Mouse (Mus musculus) brown adipose tissue, adult 24 weeks (tissue): ENCODE measurements around the gene C8g. TPM values are rescaled to one million over a fixed set of nuclear protein-coding genes. Genes with fewer than 3 reads are reported as not detected.

Source experiments
- H3K27ac ChIP-seq: fragments of 200-500 bp; replicated peaks from 2 replicates; pipeline ENCODE4 v1.5.1; 2012; ENCODE audit warnings: low read depth, mild to moderate bottlenecking, low read length
- H3K4me1 ChIP-seq: fragments of 200-500 bp; 2 replicates; pipeline ENCODE4 v1.6.1; 2012; ENCODE audit warnings: low read length, mixed read lengths; ENCODE audit not compliant: control insufficient read depth, insufficient read depth, insufficient read length
- H3K4me3 ChIP-seq: fragments of 200-500 bp; 2 replicates; pipeline ENCODE4 v1.5.1; 2012; ENCODE audit warnings: low read depth, mild to moderate bottlenecking, low read length, moderate library complexity; ENCODE audit not compliant: insufficient read depth
- polyA plus RNA-seq: library from polyadenylated mRNA; stranded (reverse); fragments of >200 nt; gene quantifications from 2 replicates; pipeline ENCODE4 v1.2.4, GENCODE M21; 2012; ENCODE audit not compliant: missing spikeins, insufficient read depth, insufficient read length

C8g gene
- 6.6 and 9.2 TPM in 2 replicates for polyA plus RNA-seq

DNA sequence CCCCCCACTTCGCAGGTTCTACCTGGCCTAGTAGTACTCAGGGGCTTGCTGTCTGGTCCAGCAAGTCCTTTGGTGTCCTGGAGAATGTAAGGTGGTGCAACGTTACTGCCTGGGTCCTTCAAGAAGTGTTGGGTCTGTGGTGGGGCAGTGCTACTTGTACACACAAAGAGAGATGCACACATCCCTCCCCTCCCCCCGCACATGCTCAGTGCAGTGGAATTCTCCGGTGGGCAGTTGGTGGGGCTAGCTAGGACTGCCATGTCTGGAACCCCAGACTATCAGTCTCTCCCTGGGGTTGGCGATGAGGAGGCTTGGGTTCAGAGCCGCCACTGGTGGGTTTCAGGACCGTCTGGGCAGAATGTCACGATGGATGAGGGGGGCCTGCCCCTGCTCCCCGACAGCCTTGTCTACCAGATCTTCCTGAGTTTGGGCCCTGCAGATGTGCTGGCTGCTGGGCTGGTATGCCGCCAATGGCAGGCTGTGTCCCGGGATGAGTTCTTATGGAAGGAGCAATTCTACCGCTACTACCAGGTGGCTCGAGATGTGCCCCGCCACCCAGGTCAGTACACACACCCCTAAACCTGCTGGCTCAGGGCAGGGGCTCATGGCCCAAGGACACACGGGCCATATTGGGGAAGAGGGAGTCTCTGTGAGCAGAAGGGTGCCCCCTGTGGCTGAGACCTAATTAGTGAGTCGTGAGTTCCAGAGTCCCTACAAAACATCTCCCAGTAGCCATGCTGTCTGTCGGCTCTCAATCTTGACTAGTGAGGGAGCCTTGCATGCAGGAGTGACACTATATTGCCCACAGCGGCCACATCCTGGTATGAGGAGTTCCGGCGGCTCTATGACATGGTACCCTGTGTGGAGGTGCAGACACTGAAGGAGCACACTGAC lies at the start of gene C8g:
Gene C8g, minus strand, starts transcription at position 127 of the 894 bp plus-strand sequence.
- H3K4me3 ChIP-seq, result peak within 1 kb of the TSS; percentile 89
- H3K4me1 ChIP-seq, result peaks cover 11% of the 10 kb centered on the region
- H3K27ac ChIP-seq, result peak within 1 kb of the TSS; percentile 88

DNA sequence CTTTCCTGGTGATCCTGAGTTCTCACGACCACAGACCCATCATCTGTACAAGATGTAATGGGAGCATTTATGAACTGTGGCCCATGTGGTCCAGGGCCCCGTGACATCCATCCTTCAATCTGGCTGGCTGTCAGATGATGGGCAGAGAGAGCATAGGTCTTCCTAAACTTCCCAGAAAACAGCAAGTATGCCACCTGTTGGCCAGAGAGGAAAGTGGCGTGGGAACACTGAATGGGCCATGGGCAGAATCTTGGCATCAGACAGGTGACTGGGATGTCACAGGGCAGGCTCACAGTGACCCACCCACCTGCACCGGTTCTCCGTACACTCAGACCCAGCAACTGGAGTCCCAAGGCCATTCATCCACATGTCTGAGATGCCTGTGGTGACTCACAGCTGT lies 49.7 kb upstream of the C8g start:
- Histone ChIP-seq H3K4me3 (no peak overlapping the region), H3K27ac (no peak overlapping the region), H3K4me1 (peaks cover 5% of the 10 kb centered on the region; the same call in 1 of the 2 replicates)

DNA sequence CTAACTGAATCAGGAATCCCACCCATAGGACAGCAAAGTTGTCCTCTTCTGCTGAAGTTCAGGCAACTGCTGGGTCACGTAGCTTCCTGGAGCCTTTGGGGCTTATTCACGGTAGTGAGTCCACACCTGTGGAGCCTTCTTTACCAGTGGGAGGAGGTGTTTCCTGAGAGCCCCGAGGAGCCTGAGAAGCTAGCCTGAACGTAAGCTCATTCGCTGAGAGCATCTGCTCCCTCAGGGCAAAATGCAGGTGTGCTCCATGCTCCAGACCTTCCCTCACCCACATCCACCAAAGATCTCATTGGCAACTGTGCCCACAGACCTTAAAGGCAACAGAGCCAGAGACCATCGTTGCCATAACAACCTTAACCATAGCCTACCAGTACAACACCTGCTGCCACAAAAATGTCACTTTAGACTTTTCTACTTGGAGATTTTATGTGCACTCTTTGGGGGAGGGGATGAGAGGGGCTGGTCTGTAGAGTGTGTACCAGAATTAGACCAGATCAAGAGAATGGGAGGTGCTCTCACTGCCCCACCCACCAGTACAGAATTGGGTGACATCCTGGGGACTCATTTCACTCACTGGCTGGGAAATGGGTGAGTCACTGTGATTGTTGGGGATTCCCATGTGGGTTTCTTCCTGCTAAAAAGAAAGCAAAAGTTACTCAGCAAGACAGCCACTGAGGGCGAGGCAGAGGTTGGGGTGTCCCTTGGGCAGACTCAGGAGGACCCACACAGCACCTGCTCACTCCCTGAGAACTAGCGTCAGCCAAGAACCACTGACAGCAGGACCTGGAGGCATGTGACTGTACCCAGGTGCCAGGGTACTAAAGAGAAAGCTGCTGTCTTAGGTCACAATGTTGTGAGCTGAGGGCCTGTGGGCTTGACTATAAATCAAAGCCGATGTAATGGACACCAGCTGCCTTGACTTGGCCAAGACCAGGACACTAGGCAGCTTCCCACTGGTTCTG lies 47.8 kb upstream of the C8g start:
- Histone ChIP-seq H3K27ac (peak overlapping the region; percentile 52), H3K4me3 (no peak overlapping the region)

DNA sequence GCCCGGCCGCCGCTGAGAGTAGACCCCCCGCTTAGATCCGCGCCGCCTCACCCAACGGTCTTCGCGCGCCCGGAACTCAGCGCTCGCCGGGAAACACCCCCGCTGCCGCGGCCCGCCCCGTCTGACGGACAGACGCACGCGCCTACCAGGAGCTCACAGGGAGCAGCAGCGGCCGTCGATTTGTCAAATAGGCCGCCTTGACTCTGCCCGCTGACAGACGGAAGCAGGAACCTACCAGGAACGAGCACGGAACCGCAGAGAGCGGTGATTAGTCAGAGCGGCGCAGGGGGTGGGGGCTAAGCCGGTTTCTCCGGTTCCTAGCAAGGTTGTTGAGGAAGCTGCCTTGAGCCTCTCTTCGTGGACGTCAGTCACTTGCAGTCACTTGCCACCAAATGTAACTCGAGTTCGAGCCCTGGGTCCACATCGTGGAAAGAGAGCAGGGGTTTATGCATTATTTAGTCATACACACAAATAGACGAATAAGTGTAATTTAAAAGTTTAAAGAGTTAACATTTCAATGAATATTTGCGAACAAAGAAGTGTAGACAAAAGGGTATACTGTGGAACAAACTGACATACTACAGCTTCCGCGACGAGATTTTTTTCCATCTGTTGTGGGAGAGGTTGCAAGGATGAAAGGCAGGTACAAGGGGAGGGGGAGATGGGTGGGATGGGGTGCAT lies 45.4 kb upstream of the C8g start, which contains the start of gene Traf2:
Gene Traf2, minus strand, starts transcription at position 130 of the 681 bp plus-strand sequence.
- Histone ChIP-seq H3K4me1 (peaks cover 17% of the 10 kb centered on the region), H3K4me3 (peak within 1 kb of the TSS; percentile 72), H3K27ac (peak within 1 kb of the TSS; percentile 73)

More for the DNA sequence above, 47.8 kb upstream of the C8g start:
- H3K4me1 ChIP-seq, result peaks cover 11% of the 10 kb centered on the region; the same call in 1 of the 2 replicates

DNA sequence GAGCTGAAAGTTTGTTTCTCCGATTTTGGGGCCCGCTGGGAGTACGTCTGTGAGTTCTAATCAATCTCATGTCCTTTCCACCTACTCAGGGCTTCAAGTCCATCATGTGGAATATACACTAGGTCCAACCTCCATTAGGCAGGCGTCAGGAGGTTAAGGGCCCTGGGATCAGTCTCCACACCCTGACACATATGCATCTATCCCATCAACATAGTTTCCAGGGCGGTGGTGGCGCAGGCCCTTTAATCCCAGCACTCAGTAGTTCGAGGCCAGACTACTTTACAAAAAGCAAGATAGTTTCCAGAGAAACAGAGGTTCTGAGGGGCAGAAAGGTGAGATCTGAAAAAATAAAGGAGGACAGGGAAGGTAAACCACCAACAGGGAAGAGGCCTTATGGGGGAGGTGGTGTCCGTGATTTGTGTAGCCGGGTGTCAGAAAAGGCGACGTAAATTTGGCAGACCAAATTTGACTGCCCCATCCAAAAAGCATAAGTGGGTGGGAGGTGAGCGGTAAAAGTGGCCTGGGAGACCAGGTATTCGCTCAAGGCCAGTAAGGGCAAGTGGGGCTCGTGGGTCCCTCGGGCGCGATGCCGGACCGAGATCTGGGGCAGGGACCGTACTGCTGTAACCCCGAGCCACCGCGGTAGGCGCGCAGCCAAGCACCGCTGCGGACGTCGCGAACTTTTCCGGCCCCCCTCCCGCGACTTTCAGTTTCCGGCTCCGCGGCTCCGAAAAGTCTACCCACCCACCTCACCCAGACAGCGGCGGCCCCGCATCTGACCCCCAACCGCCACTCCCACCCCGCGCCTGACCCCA lies 44.7 kb upstream of the C8g start:
- H3K4me3 ChIP-seq, result peak overlapping the region; percentile 72

DNA sequence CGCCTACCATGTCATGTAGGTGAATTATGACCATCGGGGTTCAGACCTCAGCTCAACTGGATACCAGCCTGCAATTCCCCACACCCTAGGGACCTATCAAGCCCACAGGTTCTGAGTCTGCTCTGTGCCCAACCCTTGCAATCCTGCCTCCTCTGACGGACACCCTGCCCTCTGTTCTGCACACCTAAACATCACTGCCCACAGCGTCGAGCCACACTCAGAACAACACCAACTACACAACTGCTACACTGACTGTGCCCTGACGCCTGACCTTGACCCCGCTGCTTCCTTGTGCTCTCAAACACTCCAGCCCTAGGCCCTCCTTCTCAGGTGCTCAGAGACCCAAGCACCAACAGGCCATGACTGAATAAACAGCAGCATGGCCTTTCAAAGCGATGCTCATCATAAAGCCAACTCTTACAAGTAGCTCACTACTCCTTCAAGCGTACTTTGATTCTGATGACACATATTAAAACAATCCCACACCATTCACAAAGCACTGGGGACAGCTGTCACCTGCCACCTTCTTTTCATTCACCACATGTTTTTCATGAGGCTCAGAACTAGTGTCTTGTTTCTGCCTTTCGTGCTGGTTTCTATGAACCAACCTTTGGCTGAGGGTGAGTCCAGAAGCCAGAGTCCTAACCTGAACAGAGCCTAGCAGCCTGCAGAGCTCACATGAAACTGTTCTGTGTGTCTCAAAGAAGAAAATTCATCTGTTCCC lies 40.3 kb upstream of the C8g start:
- H3K27ac ChIP-seq, result no peak overlapping the region
- peaks cover 24% of the 10 kb centered on the region for H3K4me1 ChIP-seq
- no peak overlapping the region for H3K4me3 ChIP-seq

More for the DNA sequence above, 44.7 kb upstream of the C8g start:
- H3K4me1 ChIP-seq, result peaks cover 21% of the 10 kb centered on the region
- peak overlapping the region; percentile 73 for H3K27ac ChIP-seq

DNA sequence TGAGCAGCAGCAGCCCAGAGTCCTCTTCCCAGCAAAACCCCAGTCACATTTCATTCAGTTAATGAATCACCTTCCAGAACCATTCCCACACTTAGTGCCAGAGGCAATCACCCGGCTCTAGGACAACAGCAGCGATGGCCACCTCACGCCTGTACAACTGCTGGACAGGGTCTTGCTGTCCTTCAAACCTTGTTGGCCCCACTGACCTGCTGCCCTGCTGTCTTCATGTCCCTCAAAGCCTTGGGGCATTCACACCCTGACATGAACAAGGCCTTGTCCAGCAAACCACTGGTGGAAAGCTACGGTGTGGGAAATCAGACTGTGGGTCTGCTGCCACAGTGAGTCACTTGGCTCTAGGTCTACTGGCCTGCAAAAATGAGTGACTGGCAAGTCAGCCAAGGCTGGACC lies 39.0 kb upstream of the C8g start:
- Histone ChIP-seq H3K27ac (peak overlapping the region; percentile 6; the same call in 1 of the 2 replicates), H3K4me1 (peaks cover 23% of the 10 kb centered on the region), H3K4me3 (no peak overlapping the region)

DNA sequence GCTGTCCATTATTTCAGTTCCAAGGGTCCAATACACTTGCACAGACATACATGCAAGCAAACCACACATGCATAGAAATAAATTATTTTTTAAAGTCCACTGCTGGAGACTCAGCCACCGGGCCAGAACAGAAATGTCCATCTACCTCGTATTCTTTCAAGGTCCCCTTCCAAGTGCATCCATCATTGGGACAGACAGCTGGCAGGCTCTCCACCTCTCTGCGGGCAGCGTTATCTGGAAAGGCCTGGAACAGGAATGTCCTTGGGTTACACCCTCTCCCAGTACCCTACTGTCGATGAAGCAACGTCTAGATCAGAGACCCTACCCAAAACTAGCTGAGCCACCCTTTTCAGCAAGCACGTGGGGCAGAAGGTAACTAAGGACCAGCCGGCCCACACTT lies 35.0 kb upstream of the C8g start:
- Histone ChIP-seq H3K27ac (peak overlapping the region; percentile 66; the same call in 1 of the 2 replicates), H3K4me1 (peaks cover 18% of the 10 kb centered on the region), H3K4me3 (no peak overlapping the region)

DNA sequence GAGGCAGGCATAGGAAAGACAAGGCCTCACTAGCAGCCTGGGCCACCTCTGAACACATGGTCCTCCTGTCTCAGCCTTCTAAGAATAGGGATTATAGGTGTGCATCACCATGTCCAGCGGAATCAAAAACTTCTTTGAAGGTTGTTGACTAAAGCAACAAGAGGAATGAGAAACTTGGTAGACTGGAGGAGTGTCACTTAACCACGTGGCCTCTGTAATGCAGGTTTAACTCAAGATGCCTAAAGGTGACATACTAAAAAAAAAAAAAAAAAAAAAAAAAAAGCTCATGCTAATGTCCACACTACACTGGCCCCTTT lies 33.3 kb upstream of the C8g start:
- Histone ChIP-seq H3K27ac (peak overlapping the region; percentile 64), H3K4me3 (no peak overlapping the region)

DNA sequence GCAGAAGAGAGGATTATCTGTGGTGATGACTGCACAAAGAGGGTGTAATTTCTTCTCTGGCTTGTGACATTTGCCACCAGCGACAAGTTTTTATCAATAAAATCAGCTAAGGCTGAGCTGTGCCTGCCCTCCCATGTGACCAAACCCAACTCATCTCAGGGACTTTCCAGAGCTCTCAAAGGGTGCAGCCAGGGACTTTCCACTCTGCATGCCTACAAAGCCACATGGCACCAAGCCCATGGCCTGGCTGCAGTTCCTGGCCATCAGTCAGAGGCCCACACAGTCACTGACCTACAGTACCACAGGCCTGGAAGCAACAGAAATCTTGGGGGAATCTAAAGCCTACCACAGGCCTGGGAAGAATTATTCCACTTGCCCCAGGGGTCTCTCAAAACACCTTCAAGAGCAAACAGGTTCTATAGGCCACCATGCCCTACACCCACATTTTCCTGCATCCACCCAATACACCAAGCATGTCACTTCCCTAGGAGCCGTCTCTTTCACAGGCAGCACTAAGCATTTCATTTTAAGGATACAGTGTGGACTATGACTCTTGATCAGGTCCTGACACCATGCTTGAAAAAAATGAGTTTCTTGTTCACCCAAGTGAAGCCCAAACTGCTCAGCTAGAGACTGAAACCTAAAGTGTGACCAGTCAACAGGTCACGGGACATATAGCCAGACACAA lies 32.8 kb upstream of the C8g start:
- peaks cover 12% of the 10 kb centered on the region for H3K4me1 ChIP-seq
- peak overlapping the region; percentile 64 for H3K27ac ChIP-seq
- no peak overlapping the region for H3K4me3 ChIP-seq

More for the DNA sequence above, 33.3 kb upstream of the C8g start:
- H3K4me1 ChIP-seq, result peaks cover 12% of the 10 kb centered on the region

DNA sequence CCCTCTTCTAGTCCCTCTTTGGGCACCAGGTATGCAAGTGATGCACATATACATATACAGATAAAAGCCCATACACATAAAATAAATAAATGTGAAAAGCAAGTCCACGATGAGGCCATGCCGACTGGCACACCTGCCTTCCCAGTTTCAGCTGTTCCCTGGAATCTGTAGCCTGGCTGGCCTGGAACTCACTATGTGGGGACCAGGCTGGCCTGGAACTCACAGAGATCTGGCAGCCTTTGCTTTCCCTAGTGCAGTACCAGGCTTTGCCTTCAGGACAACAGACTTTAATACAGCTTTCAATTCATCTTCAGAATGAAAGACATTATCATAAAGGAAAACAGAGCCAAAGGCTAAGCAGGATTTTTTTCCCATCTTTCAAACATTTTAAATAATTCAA lies 32.2 kb upstream of the C8g start:
- Histone ChIP-seq H3K27ac (peak overlapping the region; percentile 41), H3K4me3 (no peak overlapping the region), H3K4me1 (peaks cover 12% of the 10 kb centered on the region)

DNA sequence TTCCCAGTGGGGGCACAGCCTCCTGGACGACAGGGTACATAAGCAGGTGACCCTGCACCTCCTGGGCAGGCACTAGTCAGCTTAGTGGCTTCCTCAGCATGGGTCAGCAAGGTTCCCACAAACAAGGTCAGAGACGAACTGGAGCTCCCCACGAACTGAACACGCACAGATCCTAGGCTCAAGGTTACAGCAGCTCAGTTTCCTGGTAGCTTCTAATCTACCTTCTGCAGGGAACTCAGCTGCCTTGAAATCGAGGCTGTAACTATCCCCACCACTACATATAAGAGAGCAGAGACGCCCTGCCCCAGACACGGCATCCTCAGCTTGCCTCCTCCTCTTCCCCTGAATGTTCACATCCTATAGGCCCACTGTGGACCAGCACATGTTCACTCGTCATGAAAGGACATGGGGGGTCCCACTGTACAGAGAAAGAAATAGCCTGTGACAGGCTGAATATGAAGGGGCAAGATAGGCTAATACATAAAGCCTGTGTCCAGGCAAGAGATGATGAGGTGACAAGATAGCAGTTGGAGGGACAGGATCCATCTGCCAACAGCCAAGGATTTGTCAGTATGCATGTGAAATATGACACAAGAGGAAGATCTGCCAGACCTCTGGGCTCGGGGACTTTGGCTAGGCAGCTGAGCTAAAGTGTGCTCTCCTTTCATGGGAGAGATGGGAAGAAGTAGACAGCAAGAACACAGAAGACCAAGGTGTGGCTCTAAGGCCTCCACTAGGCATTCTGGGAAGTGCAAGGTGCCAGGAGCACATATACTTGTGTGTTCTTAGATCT lies 25.2 kb upstream of the C8g start:
- H3K27ac ChIP-seq, result no peak overlapping the region
- H3K4me1 ChIP-seq, result no peaks in the 10 kb centered on the region
- no peak overlapping the region for H3K4me3 ChIP-seq
